22 mouse cellular contexts compared by ENCODE assay signal in the genomic region with DNA sequence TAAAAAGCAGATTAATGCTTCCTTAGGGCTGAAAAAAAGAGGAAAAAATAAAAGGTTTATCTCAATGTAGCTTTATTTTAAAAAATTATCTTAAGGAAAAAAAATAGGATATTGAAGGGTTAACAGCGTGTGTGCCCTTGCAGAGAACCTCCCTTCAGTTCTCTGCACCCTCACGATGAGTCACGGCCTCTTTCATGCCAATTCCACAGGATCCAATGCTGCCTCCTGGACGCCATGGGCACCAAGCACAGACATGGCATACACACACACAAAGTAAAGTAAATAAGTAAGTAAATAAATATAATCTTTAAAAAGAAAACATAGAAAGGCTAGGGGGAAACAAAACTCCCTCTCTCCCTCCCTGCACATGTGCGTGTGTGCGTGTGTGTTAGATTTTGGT. TPM values are rescaled to one million over a fixed set of nuclear protein-coding genes. Genes with fewer than 3 reads are reported as not detected.
A peak's percentile ranks its signal among the peaks of the same experiment; 100 is the strongest.
DNase-seq lines count a peak whose midpoint lies in the region; ATAC-seq and TF ChIP-seq lines count a peak whose summit lies in the region.
"Had no signal": no experiment of that assay in that cellular context is flagged by ENCODE, and none has a peak within 500 bp of the region (broad histone marks: within the 10 kb centered on the region; RNA-seq: fewer than 3 reads in every experiment).

No protein-coding gene starts in this region.

- no peaks in the 10 kb centered on the region for H3K27me3 ChIP-seq in stomach, postnatal 0 days (ENCODE audit: control insufficient read depth, insufficient read depth, low read length)
- no peaks in the 10 kb centered on the region for H3K27me3 ChIP-seq in forebrain, embryonic 10.5 days (ENCODE audit: poor library complexity, severe bottlenecking)
- H3K27me3 ChIP-seq: CH12.LX; embryonic facial prominence, embryonic 12.5 days; forebrain, embryonic 13.5 days; heart, embryonic 13.5 days; hindbrain, embryonic 13.5 days had no signal

- no peak for DNase-seq in gastrocnemius, adult 2 months
- DNase-seq in gastrocnemius, postnatal 25 days: no peak
- peak; percentile 37 for DNase-seq in NIH3T3 (ENCODE audit: low read depth)
- DNase-seq in adrenal gland, postnatal 14 days: peak; percentile 53
- no peak for DNase-seq in stomach, postnatal 0 days (ENCODE audit: low spot score)
- DNase-seq in kidney, adult 8-10 months: no peak
- DNase-seq in urinary bladder, adult 2 months (ENCODE audit: low spot score): no peak
- no peak for DNase-seq in forebrain, embryonic 10.5 days (ENCODE audit: extremely low spot score, low spot score)
- DNase-seq: cerebellum, adult 11 months; cerebellum, adult 8-10 months; cerebellum, postnatal 14 days; forebrain, postnatal 0 days; gastrocnemius, postnatal 36 days; heart, adult 11 months; heart, postnatal 36 days; kidney, adult 11 months had no signal

- peak overlapping the region; percentile 43 for H3K27ac ChIP-seq in gastrocnemius, adult 2 months
- no peak overlapping the region for H3K27ac ChIP-seq in stomach, postnatal 0 days (replicated peaks)
- no peak overlapping the region for H3K27ac ChIP-seq in forebrain, embryonic 10.5 days
- H3K27ac ChIP-seq: embryonic facial prominence, embryonic 12.5 days; forebrain, embryonic 13.5 days; heart, embryonic 13.5 days; hindbrain, embryonic 13.5 days; hindbrain, postnatal 0 days had no signal

- ATAC-seq in stomach, postnatal 0 days (ENCODE audit: low FRiP score, low TSS enrichment): 0 out of 2 replicates have a peak, but pooled peaks have one; percentile 65
- ATAC-seq: forebrain, embryonic 13.5 days; forebrain, postnatal 0 days; hindbrain, postnatal 0 days had no signal

- no peaks in the 10 kb centered on the region for H3K9me3 ChIP-seq in stomach, postnatal 0 days (ENCODE audit: control insufficient read depth, low read length)
- no peaks in the 10 kb centered on the region for H3K9me3 ChIP-seq in forebrain, embryonic 10.5 days
- H3K9me3 ChIP-seq: embryonic facial prominence, embryonic 12.5 days; forebrain, embryonic 13.5 days; heart, embryonic 13.5 days; hindbrain, embryonic 13.5 days had no signal

- H3K4me1 ChIP-seq in stomach, postnatal 0 days (replicated peaks; ENCODE audit: control insufficient read depth, insufficient read depth): no peaks in the 10 kb centered on the region
- no peaks in the 10 kb centered on the region for H3K4me1 ChIP-seq in forebrain, embryonic 10.5 days
- H3K4me1 ChIP-seq: embryonic facial prominence, embryonic 12.5 days; forebrain, embryonic 13.5 days; hindbrain, embryonic 13.5 days had no signal

- no peaks in the 10 kb centered on the region for H3K36me3 ChIP-seq in stomach, postnatal 0 days (ENCODE audit: control insufficient read depth, insufficient read depth, low read length)
- peaks cover 16% of the 10 kb centered on the region for H3K36me3 ChIP-seq in forebrain, embryonic 10.5 days (replicated peaks)
- H3K36me3 ChIP-seq: embryonic facial prominence, embryonic 12.5 days; hindbrain, embryonic 13.5 days had no signal

- WGBS in stomach, postnatal 0 days: 47% methylated on average over 6 of the region's 6 CpGs
- WGBS in forebrain, embryonic 10.5 days: 86% methylated on average over 6 of the region's 6 CpGs

- intact Hi-C loops in gastrocnemius, adult 2 months (cut with DNase I): loop anchor here (5.0 kb wide), 1 partner anchor 80 kb away; no protein-coding TSS in a partner anchor

- no peak for TF ChIP-seq CTCF in gastrocnemius, adult 2 months (IDR thresholded peaks at IDR 0.05)
- peak; percentile 25 for TF ChIP-seq CTCF in stomach, postnatal 0 days (IDR thresholded peaks at IDR 0.05; ENCODE audit: low read depth)

- no peak overlapping the region for H3K4me2 ChIP-seq in stomach, postnatal 0 days (replicated peaks; ENCODE audit: low read depth)
- H3K4me2 ChIP-seq: embryonic facial prominence, embryonic 12.5 days; forebrain, embryonic 13.5 days; heart, embryonic 13.5 days; hindbrain, embryonic 13.5 days had no signal

- no peak overlapping the region for H3K4me3 ChIP-seq in gastrocnemius, adult 2 months
- no peak overlapping the region for H3K4me3 ChIP-seq in stomach, postnatal 0 days (ENCODE audit: low read depth, low read length)
- H3K4me3 ChIP-seq in forebrain, embryonic 10.5 days: no peak overlapping the region
- H3K4me3 ChIP-seq: embryonic facial prominence, embryonic 12.5 days; forebrain, embryonic 13.5 days; heart, embryonic 13.5 days; hindbrain, embryonic 13.5 days had no signal

- no peak for TF ChIP-seq EP300 in stomach, postnatal 0 days (optimal IDR thresholded peaks at IDR 0.05)

- H3K9ac ChIP-seq in stomach, postnatal 0 days (ENCODE audit: low read length): no peak overlapping the region
- H3K9ac ChIP-seq: embryonic facial prominence, embryonic 12.5 days; forebrain, embryonic 13.5 days; forebrain, postnatal 0 days; heart, embryonic 13.5 days; hindbrain, embryonic 13.5 days had no signal

RNA-seq across cellular contexts. Expression of gene Cenpp, which starts 9.9 kb away (rescaled TPM):
- under 1 TPM; 0.79 to 0.86 TPM for total RNA-seq in gastrocnemius, adult 2 months (2021)
- total RNA-seq in gastrocnemius, postnatal 25 days (2021): under 1 TPM; 0.78 to 0.92 TPM
- total RNA-seq in adrenal gland, postnatal 14 days (2021): 5.0 and 5.9 TPM in 2 replicates
- 11.5 and 12.6 TPM in 2 replicates for polyA plus RNA-seq in stomach, postnatal 0 days (2015; fragmentation: Nextera tagmentation; extraction: Ambion mirVana)
- 1.1 TPM in 2 replicates for polyA plus RNA-seq in urinary bladder, adult 2 months (2012; rRNA removed)
- 36.4 and 37.1 TPM in 2 replicates for polyA plus RNA-seq in forebrain, embryonic 10.5 days (2016; fragmentation: Nextera tagmentation; extraction: Ambion mirVana)

RNA-seq across cellular contexts. Expression of gene Nol8, which starts 10.2 kb away (rescaled TPM):
- 10 to 100 TPM; 12.8 to 13.1 TPM for total RNA-seq in gastrocnemius, adult 2 months (2021)
- 10 to 100 TPM in 1 of 2 experiments, 1 to 10 TPM in 1; 8.4 to 10.8 TPM for total RNA-seq in gastrocnemius, postnatal 25 days (2021)
- 23.6 and 25.0 TPM in 2 replicates for total RNA-seq in adrenal gland, postnatal 14 days (2021)
- polyA plus RNA-seq in stomach, postnatal 0 days (2015; fragmentation: Nextera tagmentation; extraction: Ambion mirVana): 9.4 and 10.0 TPM in 2 replicates
- polyA plus RNA-seq in urinary bladder, adult 2 months (2012; rRNA removed): 9.5 and 9.9 TPM in 2 replicates
- 23.1 and 25.9 TPM in 2 replicates for polyA plus RNA-seq in forebrain, embryonic 10.5 days (2016; fragmentation: Nextera tagmentation; extraction: Ambion mirVana)

RNA-seq across cellular contexts. Expression of gene Ogn, which starts 34.8 kb away (rescaled TPM):
- 10 to 100 TPM; 21.3 to 46.8 TPM for total RNA-seq in gastrocnemius, adult 2 months (2021)
- total RNA-seq in gastrocnemius, postnatal 25 days (2021): 10 to 100 TPM; 33.9 to 37.0 TPM
- 40.3 and 45.5 TPM in 2 replicates for total RNA-seq in adrenal gland, postnatal 14 days (2021)
- 138 and 151 TPM in 2 replicates for polyA plus RNA-seq in stomach, postnatal 0 days (2015; fragmentation: Nextera tagmentation; extraction: Ambion mirVana)
- 107 and 108 TPM in 2 replicates for polyA plus RNA-seq in urinary bladder, adult 2 months (2012; rRNA removed)
- polyA plus RNA-seq in forebrain, embryonic 10.5 days (2016; fragmentation: Nextera tagmentation; extraction: Ambion mirVana): 1.7 and 2.6 TPM in 2 replicates
- total RNA-seq: CH12.LX had no signal

RNA-seq across cellular contexts. Expression of gene Iars, which starts 39.2 kb away (rescaled TPM):
- total RNA-seq in gastrocnemius, adult 2 months (2021): 10 to 100 TPM; 85.7 to 85.8 TPM
- total RNA-seq in gastrocnemius, postnatal 25 days (2021): 10 to 100 TPM; 55.4 to 66.6 TPM
- 74.4 and 80.8 TPM in 2 replicates for total RNA-seq in adrenal gland, postnatal 14 days (2021)
- polyA plus RNA-seq in stomach, postnatal 0 days (2015; fragmentation: Nextera tagmentation; extraction: Ambion mirVana): 24.0 and 24.4 TPM in 2 replicates
- 33.1 and 36.1 TPM in 2 replicates for polyA plus RNA-seq in urinary bladder, adult 2 months (2012; rRNA removed)
- polyA plus RNA-seq in forebrain, embryonic 10.5 days (2016; fragmentation: Nextera tagmentation; extraction: Ambion mirVana): 120 and 125 TPM in 2 replicates

Comparison
In these comparisons a context has a peak if more than half of its experiments do, and no peak if none do; other contexts are left out.
1. DNase-seq: peak in NIH3T3 (single experiment) and adrenal gland, postnatal 14 days (single experiment); none in gastrocnemius, adult 2 months (single experiment), gastrocnemius, postnatal 25 days (single experiment), stomach, postnatal 0 days (single experiment), kidney, adult 8-10 months (0 of 2), urinary bladder, adult 2 months (single experiment) and forebrain, embryonic 10.5 days (single experiment).